Mouse (Mus musculus): ENCODE data around the gene Sstr5. TPM values are rescaled to one million over a fixed set of nuclear protein-coding genes. Genes with fewer than 3 reads are reported as not detected.

Gene Sstr5
- polyA plus RNA-seq, 1 experiment from 2014 or later, result not detected

GRCm38 (mm10) chr17:25510074-25510830, 13.2 kb upstream of the Sstr5 start:
- H3K27ac ChIP-seq, result no peak overlapping the region
- 80% methylated on average over 10 of the region's 10 CpGs for WGBS
- no peak overlapping the region for H3K4me3 ChIP-seq
- H3K4me1 ChIP-seq, result no peaks in the 10 kb centered on the region
- no peaks in the 10 kb centered on the region for H3K9me3 ChIP-seq
- H3K27me3 ChIP-seq (replicated peaks), result no peaks in the 10 kb centered on the region
- no peaks in the 10 kb centered on the region for H3K36me3 ChIP-seq
- ATAC-seq (ENCODE audit: low FRiP score, low read depth), result no peak
- H3K9ac ChIP-seq, result no peak overlapping the region
- no peak overlapping the region for H3K4me2 ChIP-seq (replicated peaks)

- H3K27ac ChIP-seq, result no peak overlapping the region
- H3K9me3 ChIP-seq, result no peaks in the 10 kb centered on the region
- H3K4me1 ChIP-seq, result no peaks in the 10 kb centered on the region
- no peak overlapping the region for H3K9ac ChIP-seq
- no peak overlapping the region for H3K4me2 ChIP-seq (replicated peaks)
- 66% methylated on average over 7 of the region's 7 CpGs for WGBS
- no peaks in the 10 kb centered on the region for H3K36me3 ChIP-seq
- no peak for ATAC-seq (ENCODE audit: low FRiP score, low read depth)
- H3K4me3 ChIP-seq, result no peak overlapping the region
- no peaks in the 10 kb centered on the region for H3K27me3 ChIP-seq (replicated peaks)
Observed at GRCm38 (mm10) chr17:25508860-25509577, 11.9 kb upstream of the Sstr5 start.

GRCm38 (mm10) chr17:25507799-25508198, 10.7 kb upstream of the Sstr5 start:
- WGBS, result 21% methylated on average over 3 of the region's 3 CpGs
- H3K27ac ChIP-seq, result no peak overlapping the region
- no peak overlapping the region for H3K9ac ChIP-seq
- no peak overlapping the region for H3K4me3 ChIP-seq
- no peak overlapping the region for H3K4me2 ChIP-seq (replicated peaks)
- no peaks in the 10 kb centered on the region for H3K9me3 ChIP-seq
- no peak for ATAC-seq (ENCODE audit: low FRiP score, low read depth)
- no peaks in the 10 kb centered on the region for H3K27me3 ChIP-seq (replicated peaks)
- no peaks in the 10 kb centered on the region for H3K4me1 ChIP-seq
- no peaks in the 10 kb centered on the region for H3K36me3 ChIP-seq

GRCm38 (mm10) chr17:25502599-25502998, 5.5 kb upstream of the Sstr5 start:
- ATAC-seq (ENCODE audit: low FRiP score, low read depth), result no peak
- no peak overlapping the region for H3K4me3 ChIP-seq
- no peaks in the 10 kb centered on the region for H3K9me3 ChIP-seq
- no peaks in the 10 kb centered on the region for H3K36me3 ChIP-seq
- WGBS, result 82% methylated on average over 4 of the region's 4 CpGs
- no peak overlapping the region for H3K4me2 ChIP-seq (replicated peaks)
- no peak overlapping the region for H3K9ac ChIP-seq
- H3K27ac ChIP-seq, result no peak overlapping the region
- H3K4me1 ChIP-seq, result no peaks in the 10 kb centered on the region
- peaks cover 19% of the 10 kb centered on the region for H3K27me3 ChIP-seq (replicated peaks)

GRCm38 (mm10) chr17:25482092-25482491, 15.0 kb downstream of the Sstr5 start:
- H3K4me1 ChIP-seq, result no peaks in the 10 kb centered on the region
- H3K27me3 ChIP-seq (replicated peaks), result peaks cover 13% of the 10 kb centered on the region
- no peak overlapping the region for H3K9ac ChIP-seq
- 79% methylated on average over 6 of the region's 6 CpGs for WGBS
- H3K9me3 ChIP-seq, result no peaks in the 10 kb centered on the region
- ATAC-seq (ENCODE audit: low FRiP score, low read depth), result no peak
- H3K4me3 ChIP-seq, result no peak overlapping the region
- H3K36me3 ChIP-seq, result no peaks in the 10 kb centered on the region
- no peak overlapping the region for H3K27ac ChIP-seq
- no peak overlapping the region for H3K4me2 ChIP-seq (replicated peaks)

- no peaks in the 10 kb centered on the region for H3K36me3 ChIP-seq
- ATAC-seq (ENCODE audit: low FRiP score, low read depth), result no peak
- no peak overlapping the region for H3K9ac ChIP-seq
- H3K4me3 ChIP-seq, result no peak overlapping the region
- H3K4me2 ChIP-seq (replicated peaks), result no peak overlapping the region
- 65% methylated on average over 4 of the region's 4 CpGs for whole genome bisulfite sequencing
- H3K27me3 ChIP-seq (replicated peaks), result peaks cover 16% of the 10 kb centered on the region
- H3K27ac ChIP-seq, result no peak overlapping the region
- no peaks in the 10 kb centered on the region for H3K4me1 ChIP-seq
- H3K9me3 ChIP-seq, result no peaks in the 10 kb centered on the region
Observed at GRCm38 (mm10) chr17:25480820-25481219, 16.3 kb downstream of the Sstr5 start.

- Histone ChIP-seq H3K9me3 (no peaks in the 10 kb centered on the region), H3K36me3 (no peaks in the 10 kb centered on the region), H3K4me3 (no peak overlapping the region), H3K27me3 (replicated peaks) (peaks cover 19% of the 10 kb centered on the region), H3K9ac (no peak overlapping the region), H3K4me1 (no peaks in the 10 kb centered on the region), H3K27ac (no peak overlapping the region), H3K4me2 (replicated peaks) (no peak overlapping the region)
- ATAC-seq (ENCODE audit: low FRiP score, low read depth), result no peak
- WGBS, result 44% methylated on average over 8 of the region's 8 CpGs
Observed at GRCm38 (mm10) chr17:25480152-25480551, 16.9 kb downstream of the Sstr5 start.

GRCm38 (mm10) chr17:25475946-25476744, 20.9 kb downstream of the Sstr5 start:
- Histone ChIP-seq H3K27me3 (replicated peaks) (peaks cover 48% of the 10 kb centered on the region), H3K4me2 (replicated peaks) (no peak overlapping the region), H3K4me3 (no peak overlapping the region), H3K9ac (no peak overlapping the region), H3K9me3 (no peaks in the 10 kb centered on the region), H3K36me3 (no peaks in the 10 kb centered on the region), H3K27ac (no peak overlapping the region), H3K4me1 (peaks cover 13% of the 10 kb centered on the region; the same call in 1 of the 2 replicates)
- ATAC-seq (ENCODE audit: low FRiP score, low read depth), result no peak
- 45% methylated on average over 19 of the region's 19 CpGs for WGBS

- peaks cover 52% of the 10 kb centered on the region for H3K27me3 ChIP-seq (replicated peaks)
- no peak overlapping the region for H3K27ac ChIP-seq
- no peak overlapping the region for H3K9ac ChIP-seq
Observed at GRCm38 (mm10) chr17:25474330-25475077, 22.6 kb downstream of the Sstr5 start.

GRCm38 (mm10) chr17:25472044-25472443, 25.0 kb downstream of the Sstr5 start:
- H3K27ac ChIP-seq, result no peak overlapping the region
- no peaks in the 10 kb centered on the region for H3K9me3 ChIP-seq
- no peak overlapping the region for H3K4me3 ChIP-seq
- H3K9ac ChIP-seq, result no peak overlapping the region
- H3K4me2 ChIP-seq (replicated peaks), result no peak overlapping the region
- ATAC-seq (ENCODE audit: low FRiP score, low read depth), result no peak
- 57% methylated on average over 14 of the region's 14 CpGs for WGBS
- H3K36me3 ChIP-seq, result no peaks in the 10 kb centered on the region
- H3K4me1 ChIP-seq, result peaks cover 13% of the 10 kb centered on the region; the same call in 1 of the 2 replicates
- peaks cover 41% of the 10 kb centered on the region for H3K27me3 ChIP-seq (replicated peaks)

More at GRCm38 (mm10) chr17:25474330-25475077, 22.6 kb downstream of the Sstr5 start:
- 2% methylated on average over 38 of the region's 38 CpGs for WGBS
- Histone ChIP-seq H3K36me3 (no peaks in the 10 kb centered on the region), H3K4me1 (peaks cover 13% of the 10 kb centered on the region; the same call in 1 of the 2 replicates), H3K9me3 (no peaks in the 10 kb centered on the region), H3K4me3 (peak overlapping the region; percentile 21), H3K4me2 (replicated peaks) (peak overlapping the region; percentile 66)
- ATAC-seq (ENCODE audit: low FRiP score, low read depth), result peak; percentile 34; the same call in 1 of the 2 replicates

- Histone ChIP-seq H3K4me1 (peaks cover 13% of the 10 kb centered on the region; the same call in 1 of the 2 replicates), H3K4me2 (replicated peaks) (no peak overlapping the region), H3K27me3 (replicated peaks) (peaks cover 38% of the 10 kb centered on the region), H3K4me3 (no peak overlapping the region), H3K36me3 (no peaks in the 10 kb centered on the region), H3K9me3 (no peaks in the 10 kb centered on the region), H3K27ac (no peak overlapping the region), H3K9ac (no peak overlapping the region)
- ATAC-seq (ENCODE audit: low FRiP score, low read depth), result no peak
- 33% methylated on average over 8 of the region's 8 CpGs for WGBS
Observed at GRCm38 (mm10) chr17:25471418-25471817, 25.7 kb downstream of the Sstr5 start.

All from neural tube, embryonic 12.5 days (tissue).